Mouse (Mus musculus): Measurements from ENCODE around the gene Haus8. TPM values are rescaled to one million over a fixed set of nuclear protein-coding genes. Genes with fewer than 3 reads are reported as not detected.
"Not testable (repeated sequence)": the region's sequence is repeated elsewhere in the genome, so short reads cannot be mapped to it uniquely, and the experiment has no call there.

Gene Haus8
- polyA plus RNA-seq, 1 experiment: 23.1 TPM

- no peak overlapping the region for H3K27ac ChIP-seq (ENCODE audit: insufficient read depth, low read length)
- no peak overlapping the region for H3K4me3 ChIP-seq (ENCODE audit: insufficient read depth, low read length)
- no peak for TF ChIP-seq POLR2A (IDR thresholded peaks at IDR 0.05; ENCODE audit: low read depth, low read length)
- TF ChIP-seq CTCF (IDR thresholded peaks at IDR 0.05; ENCODE audit: borderline replicate concordance, insufficient read depth, low read length): no peak
- peaks cover 3% of the 10 kb centered on the region; the same call in 1 of the 2 replicates for H3K4me1 ChIP-seq (ENCODE audit: control insufficient read depth, insufficient read depth, low read length)
Measured at GRCm38 (mm10) chr8:71289098-71289497, 16.4 kb upstream of the Haus8 start.

GRCm38 (mm10) chr8:71288441-71288949, 15.8 kb upstream of the Haus8 start:
- peaks cover 7% of the 10 kb centered on the region for H3K4me1 ChIP-seq (ENCODE audit: control insufficient read depth, insufficient read depth, low read length)

GRCm38 (mm10) chr8:71286223-71286622, 13.5 kb upstream of the Haus8 start:
- H3K27ac ChIP-seq (ENCODE audit: insufficient read depth, low read length); H3K4me3 ChIP-seq (ENCODE audit: insufficient read depth, low read length): not testable (repeated sequence)
- H3K4me1 ChIP-seq (ENCODE audit: control insufficient read depth, insufficient read depth, low read length): peaks cover 19% of the 10 kb centered on the region

More at GRCm38 (mm10) chr8:71288441-71288949, 15.8 kb upstream of the Haus8 start:
- no peak overlapping the region for H3K4me3 ChIP-seq (ENCODE audit: insufficient read depth, low read length)
- no peak overlapping the region for H3K27ac ChIP-seq (ENCODE audit: insufficient read depth, low read length)
- TF ChIP-seq CTCF (IDR thresholded peaks at IDR 0.05; ENCODE audit: borderline replicate concordance, insufficient read depth, low read length): no peak
- TF ChIP-seq POLR2A (IDR thresholded peaks at IDR 0.05; ENCODE audit: low read depth, low read length): no peak

- TF ChIP-seq POLR2A (IDR thresholded peaks at IDR 0.05; ENCODE audit: low read depth, low read length) (no peak), CTCF (IDR thresholded peaks at IDR 0.05; ENCODE audit: borderline replicate concordance, insufficient read depth, low read length) (no peak)
- Histone ChIP-seq H3K27ac (ENCODE audit: insufficient read depth, low read length) (peak overlapping the region; percentile 97), H3K4me3 (ENCODE audit: insufficient read depth, low read length) (no peak overlapping the region), H3K4me1 (ENCODE audit: control insufficient read depth, insufficient read depth, low read length) (peaks cover 16% of the 10 kb centered on the region)
Measured at GRCm38 (mm10) chr8:71282621-71283020, 9.9 kb upstream of the Haus8 start.

- H3K27ac ChIP-seq (ENCODE audit: insufficient read depth, low read length): peak overlapping the region; percentile 97; the same call in 1 of the 2 replicates
- H3K4me1 ChIP-seq (ENCODE audit: control insufficient read depth, insufficient read depth, low read length): peaks cover 16% of the 10 kb centered on the region
- not testable (repeated sequence) for H3K4me3 ChIP-seq (ENCODE audit: insufficient read depth, low read length)
Measured at GRCm38 (mm10) chr8:71281731-71282130, 9.0 kb upstream of the Haus8 start.

- H3K27ac ChIP-seq (ENCODE audit: insufficient read depth, low read length); H3K4me3 ChIP-seq (ENCODE audit: insufficient read depth, low read length): not testable (repeated sequence)
- H3K4me1 ChIP-seq (ENCODE audit: control insufficient read depth, insufficient read depth, low read length): peaks cover 32% of the 10 kb centered on the region
Measured at GRCm38 (mm10) chr8:71279409-71279808, 6.7 kb upstream of the Haus8 start.

GRCm38 (mm10) chr8:71276166-71276565, 3.4 kb upstream of the Haus8 start:
- Histone ChIP-seq H3K4me3 (ENCODE audit: insufficient read depth, low read length) (no peak overlapping the region), H3K4me1 (ENCODE audit: control insufficient read depth, insufficient read depth, low read length) (peaks cover 21% of the 10 kb centered on the region)

GRCm38 (mm10) chr8:71274478-71274877, 1.7 kb upstream of the Haus8 start:
- H3K27ac ChIP-seq (ENCODE audit: insufficient read depth, low read length): no peak overlapping the region
- H3K4me3 ChIP-seq (ENCODE audit: insufficient read depth, low read length): 0 out of 2 replicates have a peak overlapping the region, but pooled peaks have one; percentile 0
- no peak for TF ChIP-seq POLR2A (IDR thresholded peaks at IDR 0.05; ENCODE audit: low read depth, low read length)
- TF ChIP-seq CTCF (IDR thresholded peaks at IDR 0.05; ENCODE audit: borderline replicate concordance, insufficient read depth, low read length): no peak
- H3K4me1 ChIP-seq (ENCODE audit: control insufficient read depth, insufficient read depth, low read length): peaks cover 21% of the 10 kb centered on the region

More at GRCm38 (mm10) chr8:71276166-71276565, 3.4 kb upstream of the Haus8 start:
- TF ChIP-seq CTCF (IDR thresholded peaks at IDR 0.05; ENCODE audit: borderline replicate concordance, insufficient read depth, low read length) (no peak), POLR2A (IDR thresholded peaks at IDR 0.05; ENCODE audit: low read depth, low read length) (no peak)
- peak overlapping the region; percentile 36; the same call in 1 of the 2 replicates for H3K27ac ChIP-seq (ENCODE audit: insufficient read depth, low read length)

GRCm38 (mm10) chr8:71273151-71273510, 397 bp upstream of the Haus8 start:
- peak overlapping the region; percentile 89 for H3K27ac ChIP-seq (ENCODE audit: insufficient read depth, low read length)
- peaks cover 21% of the 10 kb centered on the region for H3K4me1 ChIP-seq (ENCODE audit: control insufficient read depth, insufficient read depth, low read length)
- peak; percentile 47 for TF ChIP-seq POLR2A (IDR thresholded peaks at IDR 0.05; ENCODE audit: low read depth, low read length)
- TF ChIP-seq CTCF (IDR thresholded peaks at IDR 0.05; ENCODE audit: borderline replicate concordance, insufficient read depth, low read length): no peak
- H3K4me3 ChIP-seq (ENCODE audit: insufficient read depth, low read length): peak overlapping the region; percentile 78

GRCm38 (mm10) chr8:71271630-71272029, 1.1 kb downstream of the Haus8 start:
- Histone ChIP-seq H3K27ac (ENCODE audit: insufficient read depth, low read length) (peak overlapping the region; percentile 20; the same call in 1 of the 2 replicates), H3K4me1 (ENCODE audit: control insufficient read depth, insufficient read depth, low read length) (peaks cover 21% of the 10 kb centered on the region), H3K4me3 (ENCODE audit: insufficient read depth, low read length) (peak overlapping the region; percentile 54)
- TF ChIP-seq CTCF (IDR thresholded peaks at IDR 0.05; ENCODE audit: borderline replicate concordance, insufficient read depth, low read length): no peak
- no peak for TF ChIP-seq POLR2A (IDR thresholded peaks at IDR 0.05; ENCODE audit: low read depth, low read length)

GRCm38 (mm10) chr8:71268286-71268685, 4.4 kb downstream of the Haus8 start:
- H3K27ac ChIP-seq (ENCODE audit: insufficient read depth, low read length); H3K4me3 ChIP-seq (ENCODE audit: insufficient read depth, low read length); H3K4me1 ChIP-seq (ENCODE audit: control insufficient read depth, insufficient read depth, low read length): not testable (repeated sequence)
